Mouse (Mus musculus) layer of hippocampus, adult 8-10 months (tissue): ENCODE measurements around the gene Irf1. TPM values are rescaled to one million over a fixed set of nuclear protein-coding genes. Genes with fewer than 3 reads are reported as not detected.

Source experiments
- DNase-seq, 2 experiments: peaks; one replicate each; pipeline ENCODE4 v3.0.0; 2022; ENCODE audit warnings: low spot score in 2 of 2
- total RNA-seq, 4 experiments: library from RNA; stranded (reverse); gene quantifications; 2 replicates each; pipeline ENCODE4 v1.2.4; 2022

The Irf1 gene
- total RNA-seq, 4 experiments from 2014 or later = 9.7 to 12.9 (median 11.0) TPM

DNA sequence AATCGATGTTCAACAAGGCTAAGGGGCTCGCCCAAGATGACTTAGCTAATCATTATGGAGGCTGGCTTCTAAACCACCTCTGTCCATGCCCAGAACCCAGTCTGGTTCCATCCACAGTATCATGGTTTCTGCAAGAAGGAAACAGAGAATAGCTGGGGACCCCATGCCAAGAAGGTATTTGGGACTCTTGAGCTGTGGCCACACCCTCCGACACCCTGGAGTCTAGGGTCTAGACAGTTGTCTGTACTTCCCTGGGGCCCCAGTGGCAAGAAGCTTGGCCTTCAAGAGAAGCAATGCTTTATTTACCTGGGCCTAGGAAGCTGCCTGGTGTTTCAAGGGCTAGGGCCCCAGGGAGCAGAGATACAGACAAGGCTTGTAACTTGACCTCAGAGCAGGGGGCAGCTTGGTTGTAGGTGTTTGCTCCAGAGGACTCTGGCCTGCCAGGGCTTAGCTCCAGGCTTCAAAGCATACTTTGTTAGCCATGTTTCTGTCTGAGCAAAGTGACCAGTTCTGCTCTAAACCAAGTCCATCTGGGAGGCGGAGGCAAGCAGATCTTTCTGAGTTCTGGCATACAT lies 11.5 kb downstream of the Irf1 start:
- no peak for DNase-seq

DNA sequence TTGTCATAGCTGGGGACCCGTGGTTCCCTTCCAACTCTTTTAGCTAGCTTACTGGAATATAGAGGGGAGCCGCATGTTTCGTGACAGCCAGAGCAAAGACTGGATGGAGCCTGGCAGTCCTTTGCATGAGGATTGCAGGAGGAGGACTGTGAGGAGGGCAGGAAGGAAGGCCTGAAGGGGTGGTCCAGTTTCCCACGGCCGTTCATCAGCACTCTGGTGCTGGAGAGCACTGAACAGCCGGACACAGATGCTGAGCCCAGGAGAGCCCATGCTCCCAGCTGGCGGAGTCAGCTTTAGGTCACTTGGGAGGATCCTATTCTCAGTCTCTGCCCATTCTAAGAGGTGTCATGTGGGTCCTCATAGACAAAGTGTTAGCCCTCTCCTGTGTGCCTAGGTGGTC lies 12.2 kb downstream of the Irf1 start:
- no peak for DNase-seq

DNA sequence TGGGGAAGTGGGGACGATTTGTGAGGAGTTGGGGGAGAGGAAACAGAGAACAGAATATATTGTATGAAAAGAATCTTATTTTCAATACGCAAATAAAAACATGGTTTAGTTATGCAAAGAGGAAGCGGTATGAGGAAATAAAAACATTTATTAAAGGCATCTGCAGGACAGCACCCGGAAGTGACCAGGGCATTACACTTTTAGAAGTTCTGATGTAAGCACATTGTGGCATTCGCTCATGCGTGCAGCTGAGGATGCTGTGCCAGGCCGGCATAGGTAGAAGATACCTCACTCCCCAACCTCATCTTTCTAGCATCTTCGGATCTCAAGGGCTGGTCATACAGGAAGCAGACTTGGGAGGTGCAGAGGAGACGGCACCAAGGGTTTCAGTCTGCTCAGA lies 13.5 kb downstream of the Irf1 start:
- DNase-seq = no peak

DNA sequence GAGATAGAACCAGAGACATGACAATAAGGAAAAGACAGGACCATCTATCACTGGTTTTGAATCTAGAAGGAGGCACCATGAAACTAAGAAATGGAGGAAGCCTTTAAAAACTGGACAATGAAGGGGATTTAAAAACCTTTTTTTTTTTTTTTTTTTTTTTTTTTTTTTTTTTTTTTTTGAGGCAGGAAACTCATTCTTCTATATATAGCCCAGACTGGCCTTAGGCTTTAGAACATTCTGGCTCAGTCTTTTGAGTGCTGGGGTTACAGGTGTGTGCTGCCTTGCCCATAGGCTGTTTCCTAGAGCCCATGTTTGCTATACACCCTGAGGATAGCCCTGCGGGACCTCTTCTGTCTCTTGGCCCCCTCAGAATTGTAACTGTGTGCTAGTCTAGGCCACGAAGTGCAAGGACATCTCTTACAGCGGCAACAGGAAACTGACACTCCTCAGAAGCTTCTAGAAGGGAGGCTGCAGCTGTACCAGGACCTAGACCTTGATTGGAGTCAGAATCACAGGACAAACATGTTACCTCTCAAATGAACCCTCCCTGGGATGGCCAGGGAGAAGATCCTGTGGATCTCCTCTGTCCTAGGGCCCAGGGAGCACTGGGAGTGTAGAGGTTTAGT lies 15.6 kb downstream of the Irf1 start:
- DNase-seq = no peak

DNA sequence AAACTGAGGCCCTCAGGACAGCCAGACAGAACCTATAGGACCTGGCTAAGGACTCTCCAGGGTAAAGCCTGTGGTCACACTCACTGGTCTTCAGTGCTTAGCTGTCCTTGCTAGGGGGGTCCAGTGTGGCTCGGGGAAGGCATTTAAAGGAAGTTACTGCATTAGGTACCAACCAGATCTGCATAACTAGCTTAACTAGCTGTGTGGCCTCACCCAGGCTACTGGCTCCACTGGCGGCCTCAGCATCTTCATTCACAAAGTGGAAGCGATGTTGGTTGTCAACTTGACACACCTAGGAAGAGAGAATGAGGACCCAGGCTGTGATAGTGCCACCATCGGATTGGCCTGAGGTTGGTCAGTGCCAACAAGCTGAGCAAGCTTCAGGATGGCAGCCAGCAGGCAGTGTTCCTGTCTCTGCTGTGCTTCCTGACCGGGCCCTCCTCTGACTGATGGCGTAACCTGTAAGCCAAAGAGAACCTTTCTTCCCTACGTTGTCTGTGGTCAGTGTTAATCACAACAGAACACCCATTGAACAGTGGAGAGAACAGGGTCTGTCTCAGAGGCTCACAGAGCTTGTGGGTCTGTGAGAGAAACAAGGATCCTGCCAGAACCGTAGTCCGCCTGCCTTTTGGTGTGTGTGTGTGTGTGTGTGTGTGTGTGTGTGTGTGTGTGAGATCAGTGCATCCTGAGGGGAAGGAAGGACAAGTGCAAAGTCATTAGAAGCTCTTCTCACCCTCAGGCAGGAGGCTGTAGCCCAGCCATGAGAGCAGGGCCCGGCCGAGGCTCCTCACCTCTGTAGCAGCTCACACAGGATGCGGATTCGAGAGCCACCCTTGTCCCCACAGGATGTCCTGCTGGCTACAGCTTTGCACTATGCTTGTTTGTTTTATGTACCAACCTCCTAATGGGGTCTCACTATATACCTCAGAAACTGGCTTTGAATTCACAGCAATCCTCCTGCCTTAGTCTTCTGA lies 16.5 kb downstream of the Irf1 start:
- no peak for DNase-seq

DNA sequence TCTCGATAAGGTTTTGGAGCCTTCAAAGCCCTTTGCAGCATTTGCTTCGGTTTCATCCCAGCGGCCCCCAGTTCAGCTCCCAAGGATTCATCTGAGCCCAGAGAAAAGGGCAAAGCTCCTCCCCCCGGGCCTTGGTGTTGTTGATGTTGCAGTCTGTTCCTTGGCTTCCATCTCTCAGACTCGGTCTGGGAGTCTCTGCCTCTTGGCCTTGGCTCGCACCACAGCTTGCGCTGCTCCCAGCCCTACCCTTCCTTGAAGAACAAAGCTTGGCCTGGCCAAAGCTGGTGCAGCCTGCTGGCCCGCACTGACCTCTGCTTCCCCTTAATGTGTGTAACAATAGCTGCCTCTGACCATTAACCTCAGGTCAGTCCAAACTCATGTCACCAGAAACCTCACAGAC lies 18.4 kb downstream of the Irf1 start:
- DNase-seq = no peak

DNA sequence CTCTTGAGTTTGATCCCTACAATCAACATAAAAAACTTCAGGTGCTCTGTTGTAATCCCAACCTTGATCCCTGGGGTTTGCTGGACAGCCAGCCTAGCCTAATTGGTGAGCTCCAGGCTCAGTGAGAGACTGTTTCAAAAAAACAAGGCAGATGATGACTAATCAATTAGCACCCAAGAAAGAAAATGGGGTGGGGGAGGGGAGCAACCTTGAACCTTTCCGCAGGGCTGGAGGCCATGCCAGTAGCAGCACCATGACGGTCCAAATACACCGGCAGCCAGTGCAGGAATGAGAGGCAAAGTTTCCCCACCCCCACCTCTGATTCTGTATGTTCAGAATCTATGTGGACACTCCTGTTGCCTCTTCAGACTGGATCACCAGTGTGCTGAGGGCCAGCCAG lies 19.5 kb downstream of the Irf1 start:
- no peak for DNase-seq

DNA sequence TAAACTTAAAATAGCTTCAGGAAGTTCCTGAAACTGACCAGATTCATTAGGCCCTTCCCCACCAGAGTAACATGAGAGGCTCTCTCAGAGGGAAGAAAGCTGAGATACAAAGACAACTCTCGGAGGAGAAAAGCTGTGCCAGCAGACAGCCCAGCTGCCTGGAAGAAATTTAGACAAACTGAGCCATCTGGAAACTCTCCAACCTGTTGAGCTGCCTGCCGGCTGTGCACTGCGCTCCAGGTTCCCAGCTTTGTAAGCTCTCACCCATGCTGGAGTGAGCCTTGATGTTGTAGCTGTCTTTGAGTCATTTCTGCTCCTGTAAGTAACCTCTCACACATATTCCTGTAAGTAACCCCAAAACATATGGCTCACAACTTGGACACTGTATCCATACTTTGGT lies 23.2 kb downstream of the Irf1 start:
- DNase-seq = peak in 1 of 2 experiments; percentile 61

DNA sequence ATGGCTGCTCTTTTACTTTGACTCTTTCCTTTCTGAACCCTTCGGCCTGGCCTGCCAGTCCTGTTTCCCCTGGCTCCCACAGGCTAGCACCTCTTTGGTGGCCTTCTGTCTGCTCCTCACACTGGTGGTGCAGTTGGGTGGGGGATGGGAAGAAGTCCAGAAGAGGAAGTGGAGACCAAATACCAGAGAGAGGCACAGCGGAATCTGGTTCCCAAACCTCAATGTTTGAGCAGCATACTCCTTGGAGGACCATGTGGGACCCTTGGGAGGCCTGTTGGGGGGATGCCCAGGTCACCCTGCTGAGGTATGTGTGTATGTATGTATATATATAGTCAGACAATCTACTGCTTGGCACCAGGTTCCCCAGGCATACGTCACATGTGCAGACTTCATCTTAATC lies 24.2 kb downstream of the Irf1 start:
- DNase-seq = no peak

DNA sequence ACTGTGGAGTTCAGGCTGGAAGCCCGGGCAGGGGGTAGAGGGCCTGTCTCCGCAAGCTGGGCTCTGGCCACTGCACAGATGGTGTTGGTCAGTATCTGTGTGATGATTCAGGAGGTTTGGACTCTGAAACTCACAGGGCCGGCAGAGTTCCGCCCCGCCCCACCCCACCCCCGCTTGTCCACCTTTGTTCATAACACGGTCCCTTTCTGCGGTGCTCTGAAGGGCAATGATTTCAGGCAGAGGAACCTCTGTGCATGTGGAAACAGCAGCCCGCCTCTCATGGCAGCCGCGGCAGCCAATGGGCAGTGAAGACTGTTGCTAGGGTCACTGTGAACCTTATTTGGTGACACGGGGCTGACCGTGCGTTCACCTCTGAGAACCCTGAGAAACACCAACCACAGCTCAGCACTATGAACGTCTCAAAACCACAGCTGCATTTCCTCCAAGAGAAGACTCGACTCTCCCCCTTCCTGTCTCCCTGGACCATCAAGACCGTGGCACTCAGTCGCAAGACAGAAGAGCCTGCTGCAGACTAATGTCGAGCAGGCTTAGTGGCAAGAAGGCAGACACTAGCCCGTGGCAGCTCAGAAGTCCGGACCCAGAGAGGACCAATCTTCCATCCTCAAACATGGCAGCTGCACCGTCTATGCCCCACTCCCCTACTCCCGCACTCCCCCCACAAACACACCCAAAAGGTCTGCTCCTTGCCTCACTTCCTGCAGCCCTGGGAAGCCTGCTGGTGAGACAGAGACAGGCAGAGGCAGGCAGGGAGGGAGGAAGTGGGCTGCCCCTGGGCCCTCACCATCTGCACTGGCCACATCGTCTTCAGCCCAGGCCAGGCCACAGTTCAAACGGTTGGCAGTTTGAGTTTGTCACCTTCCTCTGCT lies 25.1 kb downstream of the Irf1 start:
- DNase-seq = no peak

DNA sequence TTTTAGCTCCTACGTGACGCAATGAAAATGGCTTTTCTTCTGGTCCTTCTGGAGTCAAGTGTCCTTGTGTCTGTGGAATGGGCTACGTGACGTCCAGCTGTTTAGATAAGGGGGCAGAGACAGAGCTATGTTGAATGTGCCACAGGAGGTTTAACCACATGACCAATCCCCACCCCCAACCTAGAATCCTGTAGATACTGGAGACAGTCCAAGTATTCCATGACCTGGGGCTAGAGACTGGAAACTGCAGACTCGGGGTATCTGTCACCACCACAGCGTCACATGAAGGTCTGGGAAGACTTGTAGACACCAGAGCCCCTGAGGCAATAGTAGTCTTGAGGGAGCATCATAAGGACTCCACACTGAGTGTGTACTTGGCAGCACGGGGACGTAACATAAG lies 26.0 kb downstream of the Irf1 start:
- no peak for DNase-seq

DNA sequence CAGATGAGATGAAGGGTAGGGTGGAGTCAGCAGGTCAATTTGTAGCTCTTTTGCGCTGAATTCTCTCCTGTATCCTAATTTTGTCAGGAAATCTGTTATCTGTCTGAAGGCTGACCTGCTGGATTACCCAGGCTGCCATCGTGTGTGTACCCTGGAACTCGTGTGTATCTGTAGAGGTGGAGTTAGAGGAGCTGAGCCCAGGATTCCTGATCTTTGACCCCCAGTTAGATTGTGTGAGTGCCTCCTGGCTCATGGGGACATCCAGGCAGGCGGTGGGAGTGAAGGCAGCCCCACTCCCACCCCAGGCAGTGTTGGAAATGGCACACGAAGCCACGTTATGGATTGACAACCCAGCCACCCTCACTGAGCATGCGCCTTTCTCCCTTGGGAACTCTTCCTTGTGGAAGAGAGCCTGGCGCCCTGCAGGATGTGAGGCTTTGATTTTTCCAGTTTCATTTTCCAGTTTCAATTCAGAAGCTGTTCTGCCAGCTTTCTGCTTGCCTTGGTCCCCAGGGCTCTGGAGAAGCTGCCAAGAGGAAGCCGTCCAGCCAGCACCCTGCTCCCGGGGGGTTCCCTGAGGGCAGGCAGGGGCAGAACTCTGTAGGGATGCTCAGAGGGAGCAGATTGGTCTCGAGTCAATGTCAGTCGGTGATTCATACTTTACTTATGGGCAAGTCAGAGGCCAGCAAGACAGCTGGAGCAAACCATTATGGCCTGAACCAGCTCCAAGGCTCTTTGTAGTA lies 26.8 kb downstream of the Irf1 start:
- peak in 1 of 2 experiments; percentile 24 for DNase-seq

DNA sequence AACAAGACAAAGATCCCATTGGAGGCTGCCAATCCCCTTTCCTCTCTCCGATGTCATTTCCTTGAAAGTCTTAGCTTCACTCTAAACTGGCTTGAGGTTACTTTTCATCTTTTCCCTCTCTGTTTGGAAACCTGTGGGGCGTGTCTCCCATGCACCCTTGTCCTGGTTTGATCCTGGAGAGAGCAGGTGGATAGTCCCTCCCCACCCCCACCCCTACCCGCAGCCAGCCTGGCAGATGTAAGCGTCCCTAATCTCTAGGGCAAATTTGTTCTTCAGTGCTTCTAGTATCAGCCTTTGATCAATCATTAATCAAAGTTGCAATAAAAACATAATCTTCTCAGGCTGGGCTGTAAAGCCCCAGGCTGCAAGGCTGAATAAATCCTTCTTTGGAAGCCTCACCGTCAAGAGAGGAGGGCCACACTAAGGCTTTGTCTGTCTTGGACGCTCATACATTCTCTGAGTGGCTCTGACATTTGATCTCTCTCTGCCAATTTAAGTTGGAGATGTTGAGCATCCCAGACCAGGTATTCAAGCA lies 27.6 kb downstream of the Irf1 start:
- no peak for DNase-seq

DNA sequence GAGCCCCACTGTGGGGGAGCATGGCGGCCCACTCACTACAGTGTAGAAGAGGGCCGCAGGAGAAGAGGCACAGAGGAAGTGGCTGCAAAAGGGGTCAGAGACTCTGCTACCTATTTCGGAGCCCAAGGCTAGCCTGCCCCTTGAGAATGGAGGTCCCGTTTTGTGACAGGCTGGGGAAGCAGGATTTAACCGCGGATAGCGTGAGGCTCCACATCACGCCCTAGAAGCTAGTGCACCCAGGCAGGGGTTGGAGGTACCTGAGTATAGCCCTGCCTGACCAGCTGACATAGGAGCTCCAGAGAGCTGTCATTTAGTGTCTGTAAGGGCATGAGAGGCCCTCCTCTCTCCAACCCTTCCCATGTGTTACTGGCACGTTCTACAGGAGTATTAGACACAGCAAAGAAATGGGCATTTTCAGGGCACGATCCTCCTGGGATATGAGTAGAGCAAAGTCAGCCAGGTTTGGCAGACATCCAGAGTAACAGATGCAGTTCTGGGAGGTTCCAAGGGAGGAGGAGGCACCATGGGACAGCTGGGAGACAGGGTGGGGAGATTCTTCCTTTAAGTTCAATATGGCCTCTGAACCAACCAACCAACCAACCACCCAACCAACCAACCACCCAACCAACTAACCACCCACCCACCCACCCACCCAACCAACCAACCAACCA lies 28.4 kb downstream of the Irf1 start:
- DNase-seq = no peak

DNA sequence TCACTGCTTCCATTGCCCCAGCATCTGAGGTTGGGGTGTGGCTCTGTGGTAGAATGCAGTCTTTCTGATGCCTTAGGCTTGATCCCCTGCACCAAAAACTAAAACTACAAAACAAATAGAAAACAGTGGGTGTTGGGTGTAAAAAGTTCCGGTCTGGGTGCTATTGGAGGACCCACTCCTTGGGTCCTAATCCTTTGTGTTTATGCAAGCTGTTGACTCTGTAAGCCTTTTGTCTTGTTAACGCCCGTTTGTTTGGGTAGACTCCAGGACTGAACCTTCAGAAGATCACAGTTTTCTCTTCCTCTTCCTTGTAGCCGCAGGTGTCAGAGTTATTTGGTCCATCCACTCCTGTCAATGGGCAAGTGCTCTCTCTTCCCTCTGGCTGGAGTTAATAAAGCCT lies 30.2 kb downstream of the Irf1 start:
- DNase-seq = no peak

DNA sequence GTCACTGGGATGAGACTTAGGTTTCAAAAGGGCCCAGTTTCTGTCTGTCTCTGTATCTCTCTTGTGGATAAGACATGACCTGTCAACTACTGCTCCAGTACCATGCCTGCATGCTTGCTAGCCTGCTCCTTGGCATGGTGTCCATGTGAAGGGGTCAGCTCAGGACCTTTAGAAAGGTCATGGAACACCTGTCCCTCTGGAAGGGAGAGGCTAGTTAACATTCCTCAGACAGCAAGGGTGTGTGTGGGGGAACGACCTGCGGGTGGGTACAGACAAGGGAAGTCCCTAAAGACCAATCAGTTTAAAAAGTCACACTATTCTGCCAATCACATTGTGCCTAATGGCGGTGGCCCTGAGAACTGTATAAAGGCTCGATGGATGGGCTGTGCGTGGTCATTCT lies 31.2 kb downstream of the Irf1 start:
- no peak for DNase-seq

DNA sequence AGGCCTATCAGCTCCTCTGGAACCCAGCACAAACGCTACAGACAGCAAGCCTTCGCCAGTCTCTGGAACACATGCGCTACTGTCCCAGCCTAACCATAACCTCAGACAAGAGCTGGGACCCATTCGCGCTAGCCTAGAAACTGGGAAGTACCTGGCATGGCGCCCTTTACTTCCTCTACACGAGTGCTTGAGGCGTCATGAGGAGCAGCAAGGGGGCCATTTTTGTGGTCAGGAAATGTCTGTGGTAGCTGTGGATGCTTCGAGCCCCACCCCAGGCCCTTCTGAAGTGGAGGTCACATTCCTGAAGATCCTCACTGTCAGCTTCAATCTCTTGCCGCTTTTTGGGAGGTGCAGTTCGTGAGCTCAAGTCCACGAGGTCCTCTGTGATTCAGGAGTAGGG lies 33.3 kb downstream of the Irf1 start:
- DNase-seq = no peak

DNA sequence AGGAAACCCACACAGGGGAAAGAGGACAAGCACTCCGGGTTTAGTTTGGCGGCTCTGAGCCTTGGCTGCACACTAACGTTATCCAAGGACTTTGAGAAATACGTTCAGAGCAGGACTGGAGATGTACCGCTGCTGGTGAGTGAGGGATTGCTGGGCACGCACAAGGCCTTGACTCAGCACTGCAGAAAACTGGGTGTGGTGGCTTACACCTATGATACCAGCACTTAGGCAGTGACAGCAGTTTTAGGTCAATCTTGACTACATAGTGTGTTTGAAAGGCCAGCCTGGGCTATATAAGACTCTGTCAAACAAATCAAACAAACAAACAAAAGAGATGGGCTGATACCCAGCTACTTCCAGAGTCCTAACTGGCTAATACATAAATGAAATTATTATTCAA lies 33.7 kb downstream of the Irf1 start:
- no peak for DNase-seq

DNA sequence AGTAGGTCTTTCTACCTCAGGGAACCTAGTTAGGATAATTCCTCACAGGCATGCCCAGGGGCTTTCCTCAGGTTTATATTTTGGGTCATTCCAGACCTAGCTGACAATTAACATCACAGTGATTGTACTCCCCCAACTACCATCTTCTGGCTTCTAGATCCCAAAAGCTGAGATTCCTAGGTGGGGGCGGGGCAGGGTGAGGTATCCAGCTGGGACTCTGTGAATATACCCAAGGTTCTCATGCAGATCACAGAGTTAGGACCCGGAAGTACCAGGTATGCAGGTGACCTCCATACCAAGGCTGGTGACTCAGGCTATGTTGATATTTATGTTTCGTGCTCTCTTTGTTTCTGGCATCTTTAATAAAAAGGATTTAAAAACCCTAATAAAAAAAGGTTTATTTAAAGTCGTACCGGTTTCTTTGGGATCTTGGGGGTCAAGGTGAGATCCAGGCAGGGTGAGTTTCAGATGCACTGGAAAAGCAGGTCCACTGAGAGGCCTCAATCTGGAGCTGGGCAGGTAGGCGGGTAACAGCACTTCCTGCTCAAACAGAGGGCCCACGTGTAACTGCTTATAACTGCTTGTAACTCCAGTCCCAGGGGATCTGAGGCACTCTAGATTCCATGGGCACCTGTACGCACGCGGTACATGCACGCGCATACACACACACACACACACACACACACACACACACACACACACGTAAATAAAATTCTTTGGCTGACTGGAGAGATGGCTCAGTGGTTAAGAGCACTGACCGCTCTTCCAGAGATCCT lies 34.9 kb downstream of the Irf1 start:
- DNase-seq = no peak
